Mouse (Mus musculus) small intestine, adult 10 weeks (tissue): Measurements from ENCODE around the gene Pex7. TPM values are rescaled to one million over a fixed set of nuclear protein-coding genes. Genes with fewer than 3 reads are reported as not detected.

Experiments used
- polyA plus RNA-seq: library from polyadenylated mRNA; stranded (reverse); fragments of 350-450 nt; fragmentation: Illumina TruSeq; extraction: RNeasy Lipid Tissue Mini Kit (QIAGEN cat#74804); gene quantifications from one replicate; pipeline ENCODE4 v1.2.3, GENCODE M21; 2014; ENCODE audit warnings: low replicate concordance

Pex7 gene
- polyA plus RNA-seq, result 18.9 TPM

GRCm38 (mm10) chr10:19907246-19907804, at the start of gene Pex7:
Gene Pex7, minus strand, starts transcription at chr10:19907689.

GRCm38 (mm10) chr10:19934384-19935294, 27.1 kb upstream of the Pex7 start, which contains the start of gene Map3k5:
Gene Map3k5, plus strand, starts transcription at chr10:19934472.

GRCm38 (mm10) chr10:19850998-19851691, 56.3 kb downstream of the Pex7 start, which contains the start of gene Slc35d3:
Gene Slc35d3, minus strand, starts transcription at chr10:19851459.

Other genes with a start within 250 kb of the Pex7 start
- gene Il20ra, start 195.1 kb downstream of the Pex7 start, polyA plus RNA-seq, result not detected
- 1.2 TPM for gene Slc35d3, start 56.2 kb downstream of the Pex7 start, polyA plus RNA-seq
- gene Map3k5, start 26.8 kb upstream of the Pex7 start, polyA plus RNA-seq, result 8.5 TPM
- 85.5 TPM for gene Map7, start 240.8 kb upstream of the Pex7 start, polyA plus RNA-seq